Mouse (Mus musculus) intestine, postnatal 0 days (tissue): ENCODE measurements at regions not wholly inside any gene's neighbourhood (a gene's known extent, or its start where the extent isn't known, plus 50 kb on each side); places are given as distances from the start of the nearest gene placed in this dataset.

Experiments used
- ATAC-seq: fragments of 200-750 bp; cut with Nextera tagmentation; 2 replicates; pipeline ENCODE4 v1.8.0; 2017; ENCODE audit warnings: mild to moderate bottlenecking, moderate TSS enrichment, moderate library complexity
- H3K27ac ChIP-seq: fragments of 300-500 bp; sonication (generic); 2 replicates; pipeline ENCODE4 v1.5.1; 2014; ENCODE audit warnings: mild to moderate bottlenecking, low read depth, low read length, moderate library complexity
- H3K27me3 ChIP-seq: fragments of 300-500 bp; sonication (generic); replicated peaks from 2 replicates; pipeline ENCODE4 v1.6.1; 2014; ENCODE audit warnings: low read length, mixed read lengths; ENCODE audit not compliant: control insufficient read depth, insufficient read depth
- H3K36me3 ChIP-seq: fragments of 300-500 bp; sonication (generic); 2 replicates; pipeline ENCODE4 v1.6.1; 2014; ENCODE audit warnings: mild to moderate bottlenecking, moderate library complexity; ENCODE audit not compliant: control insufficient read depth, insufficient read depth
- H3K4me1 ChIP-seq: fragments of 300-500 bp; sonication (generic); replicated peaks from 2 replicates; pipeline ENCODE4 v1.6.1; 2014; ENCODE audit warnings: antibody characterized with exemption, low read length, mixed read lengths; ENCODE audit not compliant: control insufficient read depth, insufficient read depth
- H3K4me2 ChIP-seq: fragments of 300-500 bp; sonication (generic); replicated peaks from 2 replicates; pipeline ENCODE4 v1.6.1; 2014; ENCODE audit warnings: low read depth, mild to moderate bottlenecking, moderate library complexity
- H3K4me3 ChIP-seq: fragments of 300-500 bp; sonication (generic); 2 replicates; pipeline ENCODE4 v1.5.1; 2014; ENCODE audit warnings: low read depth, low read length
- H3K9ac ChIP-seq: fragments of 300-500 bp; sonication (generic); 2 replicates; pipeline ENCODE4 v1.6.1; 2014; ENCODE audit warnings: mild to moderate bottlenecking, low read depth, low read length
- H3K9me3 ChIP-seq: fragments of 300-500 bp; sonication (generic); 2 replicates; pipeline ENCODE4 v1.6.1; 2016; ENCODE audit warnings: mixed run types; ENCODE audit not compliant: control insufficient read depth
- CTCF ChIP-seq: sonication (generic); IDR thresholded peaks from 2 replicates; pipeline ENCODE4 v1.5.1; 2016; ENCODE audit warnings: low read depth, mild to moderate bottlenecking, control low read depth, antibody characterized with exemption, moderate library complexity
- WGBS: fragments of 180-500 bp; shearing (Covaris S2); extraction: QIAGEN DNeasy Blood & Tissue Kit; methylation state at CpG from one replicate; pipeline ENCODE4 v1.1.7; 2014; 5-methylcytosine and 5-hydroxymethylcytosine counted together

DNA sequence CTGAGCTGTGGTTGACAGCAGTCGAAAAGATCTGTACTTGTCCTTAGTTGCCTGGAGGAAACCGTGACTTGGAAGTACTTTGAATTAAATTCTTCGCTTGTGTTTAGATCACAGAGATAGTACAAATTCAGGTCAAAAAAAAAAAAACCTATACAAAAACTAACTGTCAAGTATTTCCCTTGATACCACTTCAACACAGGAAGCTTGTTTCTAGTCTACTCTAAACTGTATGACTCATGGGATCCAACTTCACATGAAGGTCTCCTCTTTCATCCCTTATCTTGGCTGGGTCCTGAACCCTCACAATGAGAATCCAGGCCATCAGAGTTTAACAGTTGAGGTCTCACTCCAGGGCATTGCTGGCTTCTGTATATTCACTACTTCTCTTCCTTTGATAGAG, 54.8 kb downstream of the Tmem30b start:
- no peaks in the 10 kb centered on the region for H3K9me3 ChIP-seq
- no peak overlapping the region for H3K9ac ChIP-seq
- TF ChIP-seq CTCF, result no peak
- no peak overlapping the region for H3K4me2 ChIP-seq
- WGBS, result 65% methylated on average over 3 of the region's 3 CpGs
- H3K36me3 ChIP-seq, result no peaks in the 10 kb centered on the region
- H3K27me3 ChIP-seq, result no peaks in the 10 kb centered on the region
- ATAC-seq, result no peak
- no peak overlapping the region for H3K27ac ChIP-seq
- no peak overlapping the region for H3K4me3 ChIP-seq
- no peaks in the 10 kb centered on the region for H3K4me1 ChIP-seq

DNA sequence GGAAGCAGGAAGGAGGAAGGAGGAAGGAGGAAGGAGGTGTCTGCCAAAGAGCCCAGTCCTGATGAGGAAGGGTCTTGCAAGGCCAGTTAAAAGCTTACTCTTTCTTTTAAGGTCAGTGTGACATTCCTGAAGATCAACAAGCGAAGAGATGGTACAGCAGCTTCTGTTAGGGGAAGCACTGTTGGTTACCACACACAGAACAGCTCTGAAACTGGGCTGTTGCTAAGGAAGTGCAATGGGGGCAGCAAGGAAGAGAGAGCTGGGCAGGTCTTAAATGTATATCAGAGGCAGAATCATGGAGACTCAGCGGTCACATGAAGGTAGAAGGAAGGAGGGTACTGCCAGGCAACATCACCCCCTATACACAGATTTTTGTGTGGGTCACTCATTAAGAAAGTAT, 63.3 kb downstream of the Tmem30b start:
- WGBS, result 84% methylated on average over 2 of the region's 2 CpGs
- H3K9ac ChIP-seq, result no peak overlapping the region
- H3K27me3 ChIP-seq, result no peaks in the 10 kb centered on the region
- H3K4me2 ChIP-seq, result no peak overlapping the region
- no peaks in the 10 kb centered on the region for H3K36me3 ChIP-seq
- H3K4me1 ChIP-seq, result no peaks in the 10 kb centered on the region
- ATAC-seq, result no peak
- no peaks in the 10 kb centered on the region for H3K9me3 ChIP-seq
- H3K27ac ChIP-seq, result no peak overlapping the region
- no peak for TF ChIP-seq CTCF
- H3K4me3 ChIP-seq, result no peak overlapping the region

DNA sequence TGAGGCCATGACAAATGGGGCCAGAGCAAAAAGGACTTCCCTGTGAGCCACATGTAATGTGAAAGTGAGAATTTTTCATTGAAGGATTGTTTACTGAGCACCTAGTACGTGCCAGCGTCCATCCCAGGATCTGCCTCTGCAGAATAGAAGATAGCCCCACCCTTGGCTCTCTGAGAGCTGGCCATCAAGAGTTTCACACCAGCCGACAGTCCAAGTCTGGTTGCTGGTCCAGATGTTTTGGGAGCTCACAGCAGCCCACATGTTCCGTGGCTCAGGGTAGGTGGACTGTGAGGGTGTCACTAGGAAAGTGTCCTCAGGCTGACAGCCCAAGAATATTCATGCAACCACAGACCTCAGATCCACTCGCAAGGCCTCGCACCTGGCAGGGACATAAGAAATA, 63.9 kb downstream of the Tmem30b start:
- no peak for ATAC-seq
- no peak overlapping the region for H3K9ac ChIP-seq
- no peaks in the 10 kb centered on the region for H3K9me3 ChIP-seq
- no peak overlapping the region for H3K27ac ChIP-seq
- no peak for TF ChIP-seq CTCF
- H3K27me3 ChIP-seq, result no peaks in the 10 kb centered on the region
- H3K4me3 ChIP-seq, result no peak overlapping the region
- H3K4me2 ChIP-seq, result no peak overlapping the region
- no peaks in the 10 kb centered on the region for H3K36me3 ChIP-seq
- 85% methylated on average over 6 of the region's 6 CpGs for WGBS
- H3K4me1 ChIP-seq, result no peaks in the 10 kb centered on the region

DNA sequence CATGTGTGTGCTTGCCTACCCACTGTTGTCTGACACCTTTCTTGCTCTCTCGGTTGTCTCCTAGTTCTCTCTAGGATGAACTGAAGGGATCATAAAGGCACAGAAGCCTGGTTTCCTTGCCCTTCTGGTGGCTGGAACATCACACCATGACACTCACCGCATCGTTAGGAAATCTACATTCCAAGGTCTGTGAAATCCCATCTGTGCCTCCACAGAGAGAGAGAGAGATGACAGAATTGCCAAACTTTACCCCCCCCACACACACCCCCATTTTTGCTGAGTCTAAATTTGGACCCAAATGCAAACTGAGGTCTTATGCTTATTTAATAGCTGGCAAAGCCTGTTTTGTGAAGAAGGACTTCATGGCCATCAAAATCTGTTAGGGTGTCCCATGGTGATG, 64.5 kb downstream of the Tmem30b start:
- no peak overlapping the region for H3K4me3 ChIP-seq
- no peak overlapping the region for H3K4me2 ChIP-seq
- H3K9me3 ChIP-seq, result no peaks in the 10 kb centered on the region
- 90% methylated on average over 3 of the region's 3 CpGs for WGBS
- no peak for ATAC-seq
- no peak for TF ChIP-seq CTCF
- no peak overlapping the region for H3K27ac ChIP-seq
- no peaks in the 10 kb centered on the region for H3K27me3 ChIP-seq
- H3K9ac ChIP-seq, result no peak overlapping the region
- no peaks in the 10 kb centered on the region for H3K36me3 ChIP-seq
- no peaks in the 10 kb centered on the region for H3K4me1 ChIP-seq

DNA sequence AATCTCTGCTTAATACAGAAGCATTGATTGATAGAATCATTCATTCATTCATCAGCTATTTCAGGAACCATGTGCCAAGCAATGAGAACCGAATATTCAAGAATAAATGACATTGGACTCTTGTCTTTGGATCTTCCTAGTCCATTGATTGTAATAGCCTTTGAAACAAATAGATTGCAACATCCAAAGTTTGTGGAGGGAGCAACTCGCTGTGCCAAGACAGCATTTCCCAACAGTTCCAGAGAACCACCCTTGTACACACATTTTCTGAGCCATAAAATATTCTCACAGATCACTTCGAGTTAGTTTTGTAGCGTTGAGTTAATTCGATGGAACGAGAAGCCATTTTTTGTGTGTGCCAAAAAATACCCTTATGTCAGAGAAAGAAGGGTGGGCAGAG, 65.0 kb downstream of the Tmem30b start:
- Histone ChIP-seq H3K4me2 (no peak overlapping the region), H3K9me3 (no peaks in the 10 kb centered on the region), H3K9ac (no peak overlapping the region), H3K4me3 (no peak overlapping the region), H3K4me1 (no peaks in the 10 kb centered on the region), H3K27ac (no peak overlapping the region), H3K36me3 (no peaks in the 10 kb centered on the region), H3K27me3 (no peaks in the 10 kb centered on the region)
- 89% methylated on average over 6 of the region's 6 CpGs for WGBS
- ATAC-seq, result no peak
- no peak for TF ChIP-seq CTCF

DNA sequence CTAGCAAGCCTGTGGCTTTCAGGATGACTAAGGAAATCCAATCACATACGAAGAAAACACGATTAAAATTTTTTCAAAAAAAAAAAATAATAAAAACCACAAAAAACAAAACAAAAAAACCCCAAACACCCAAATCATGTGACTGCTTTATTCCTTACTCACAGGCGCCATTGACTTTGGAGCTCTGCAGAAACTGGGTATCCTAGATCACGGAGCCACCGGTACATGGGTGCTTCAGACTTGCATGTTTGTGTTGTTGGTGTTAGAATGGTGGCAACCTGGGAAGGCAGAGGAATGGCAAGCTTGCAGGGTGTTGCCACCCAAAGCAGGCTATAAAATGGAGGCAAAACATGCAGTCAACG, 65.6 kb downstream of the Tmem30b start:
- H3K27me3 ChIP-seq, result no peaks in the 10 kb centered on the region
- no peaks in the 10 kb centered on the region for H3K4me1 ChIP-seq
- no peak overlapping the region for H3K4me2 ChIP-seq
- WGBS, result 93% methylated on average over 6 of the region's 6 CpGs
- no peak overlapping the region for H3K27ac ChIP-seq
- ATAC-seq, result no peak
- no peaks in the 10 kb centered on the region for H3K9me3 ChIP-seq
- no peaks in the 10 kb centered on the region for H3K36me3 ChIP-seq
- TF ChIP-seq CTCF, result no peak
- H3K9ac ChIP-seq, result no peak overlapping the region
- no peak overlapping the region for H3K4me3 ChIP-seq

DNA sequence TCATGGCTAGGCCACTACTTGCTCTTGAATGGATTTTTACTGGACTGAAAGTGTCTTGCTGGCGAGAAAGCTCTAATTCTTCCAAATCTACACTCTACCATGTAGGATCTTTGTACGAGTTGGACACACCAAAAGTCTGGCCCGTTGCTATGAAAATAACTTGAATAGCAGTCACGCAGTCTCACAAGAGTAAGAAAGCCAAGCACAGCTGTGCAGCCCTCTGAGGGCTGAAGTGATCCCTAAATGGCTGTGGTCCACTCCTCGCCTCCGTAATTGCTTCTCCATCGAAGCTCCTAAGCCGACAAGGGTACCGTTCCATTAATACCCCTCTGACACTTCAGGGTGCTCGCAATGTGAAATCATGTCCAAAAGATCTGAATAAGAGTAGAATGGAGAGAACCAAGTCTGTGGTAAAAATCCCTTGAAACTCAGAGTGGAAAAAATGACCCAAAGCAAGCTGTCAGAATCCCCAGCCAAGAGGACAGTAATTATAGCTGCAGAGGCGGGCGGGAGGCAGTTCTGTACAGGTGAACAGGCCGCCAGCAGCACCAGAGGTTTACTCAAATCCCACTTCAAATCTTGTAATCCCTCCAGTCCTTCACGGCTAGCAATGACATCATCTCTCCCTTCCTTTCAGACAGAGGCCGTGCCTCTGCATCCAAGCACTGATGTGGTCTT, 66.1 kb downstream of the Tmem30b start:
- no peak for ATAC-seq
- Histone ChIP-seq H3K27me3 (no peaks in the 10 kb centered on the region), H3K4me1 (no peaks in the 10 kb centered on the region), H3K36me3 (no peaks in the 10 kb centered on the region), H3K4me2 (no peak overlapping the region), H3K27ac (no peak overlapping the region), H3K9me3 (no peaks in the 10 kb centered on the region), H3K9ac (no peak overlapping the region), H3K4me3 (no peak overlapping the region)
- TF ChIP-seq CTCF, result no peak
- WGBS, result 87% methylated on average over 15 of the region's 15 CpGs
